Mouse (Mus musculus) neural tube, embryonic 13.5 days (tissue): ENCODE data around the gene Ovol1. TPM values are rescaled to one million over a fixed set of nuclear protein-coding genes. Genes with fewer than 3 reads are reported as not detected.

Experiments
- ATAC-seq: fragments of 200-750 bp; cut with Nextera tagmentation; 2 replicates; pipeline ENCODE4 v1.8.0; 2017; ENCODE audit warnings: low read depth, mild to moderate bottlenecking, moderate TSS enrichment, moderate library complexity
- H3K27ac ChIP-seq: fragments of 300-500 bp; sonication (generic); replicated peaks from 2 replicates; pipeline ENCODE4 v1.5.1; 2015; ENCODE audit warnings: moderate library complexity, mild to moderate bottlenecking, inconsistent platforms
- H3K27me3 ChIP-seq: fragments of 300-500 bp; sonication (generic); 2 replicates; pipeline ENCODE4 v1.6.1; 2015; ENCODE audit warnings: mild to moderate bottlenecking, inconsistent platforms
- H3K36me3 ChIP-seq: fragments of 300-500 bp; sonication (generic); 2 replicates; pipeline ENCODE4 v1.6.1; 2015; ENCODE audit warnings: mild to moderate bottlenecking, inconsistent platforms
- H3K4me1 ChIP-seq: fragments of 300-500 bp; sonication (generic); replicated peaks from 2 replicates; pipeline ENCODE4 v1.6.1; 2015; ENCODE audit warnings: inconsistent platforms
- H3K4me2 ChIP-seq: fragments of 300-500 bp; sonication (generic); 2 replicates; pipeline ENCODE4 v1.6.1; 2015; ENCODE audit warnings: inconsistent platforms, mild to moderate bottlenecking, moderate library complexity
- H3K4me3 ChIP-seq: fragments of 300-500 bp; sonication (generic); 2 replicates; pipeline ENCODE4 v1.5.1; 2015; ENCODE audit warnings: mild to moderate bottlenecking, inconsistent platforms
- H3K9ac ChIP-seq: fragments of 300-500 bp; sonication (generic); 2 replicates; pipeline ENCODE4 v1.6.1; 2015; ENCODE audit warnings: moderate library complexity, mild to moderate bottlenecking, inconsistent platforms
- H3K9me3 ChIP-seq: fragments of 300-500 bp; sonication (generic); 2 replicates; pipeline ENCODE4 v1.6.1; 2016; ENCODE audit warnings: inconsistent platforms
- WGBS: fragments of 180-500 bp; shearing (Covaris S2); methylation state at CpG from one replicate; pipeline ENCODE4 v1.1.7; 2015; 5-methylcytosine and 5-hydroxymethylcytosine counted together
- polyA plus RNA-seq: library from polyadenylated mRNA; unstranded; fragments of >200 nt; fragmentation: Nextera tagmentation; extraction: Ambion mirVana; gene quantifications from 2 replicates; pipeline ENCODE4 v1.2.1, GENCODE M21; 2015

Ovol1 gene
- polyA plus RNA-seq, 1 experiment from 2014 or later, result not detected

- H3K27ac ChIP-seq, result peak overlapping the region; percentile 88
- peaks cover 21% of the 10 kb centered on the region for H3K4me1 ChIP-seq
- H3K4me2 ChIP-seq, result peak overlapping the region; percentile 91
- peak overlapping the region; percentile 75 for H3K4me3 ChIP-seq
- peaks cover 20% of the 10 kb centered on the region for H3K36me3 ChIP-seq
- H3K9me3 ChIP-seq, result no peaks in the 10 kb centered on the region
- peak overlapping the region; percentile 80 for H3K9ac ChIP-seq
- peak; percentile 29 for ATAC-seq
- peaks cover 55% of the 10 kb centered on the region for H3K27me3 ChIP-seq
- 2% methylated on average over 26 of the region's 26 CpGs for WGBS
These were observed 6.7 kb upstream of the Ovol1 start for GRCm38 (mm10) chr19:5567180-5567533.

DNA sequence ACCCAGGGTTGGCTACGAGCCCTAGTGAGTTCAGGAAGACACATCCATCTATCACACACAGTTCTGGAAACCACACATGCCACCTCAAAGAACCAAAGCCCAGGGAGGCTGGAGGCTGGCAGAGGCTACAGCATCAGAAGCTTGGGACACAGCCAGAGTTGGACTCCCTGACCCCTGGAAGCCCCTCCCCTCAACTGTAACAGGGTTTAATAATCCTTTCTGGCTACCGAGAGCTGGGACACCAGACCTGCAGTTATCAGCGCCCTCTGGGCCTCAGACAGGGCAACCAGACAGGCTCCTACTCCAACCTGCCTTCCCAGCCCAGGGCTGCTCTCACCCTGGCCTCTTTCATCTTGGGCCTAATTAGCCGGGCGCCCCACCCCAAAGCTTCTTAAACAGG is 5.9 kb upstream of the Ovol1 start:
- ATAC-seq, result no peak
- H3K36me3 ChIP-seq, result peaks cover 20% of the 10 kb centered on the region
- no peak overlapping the region for H3K9ac ChIP-seq
- 0 out of 2 replicates have a peak overlapping the region, but pooled peaks have one; percentile 91 for H3K4me2 ChIP-seq
- no peak overlapping the region for H3K4me3 ChIP-seq
- 51% methylated on average over 5 of the region's 5 CpGs for WGBS
- no peaks in the 10 kb centered on the region for H3K9me3 ChIP-seq
- peaks cover 21% of the 10 kb centered on the region for H3K4me1 ChIP-seq
- H3K27ac ChIP-seq, result no peak overlapping the region
- peaks cover 64% of the 10 kb centered on the region for H3K27me3 ChIP-seq

DNA sequence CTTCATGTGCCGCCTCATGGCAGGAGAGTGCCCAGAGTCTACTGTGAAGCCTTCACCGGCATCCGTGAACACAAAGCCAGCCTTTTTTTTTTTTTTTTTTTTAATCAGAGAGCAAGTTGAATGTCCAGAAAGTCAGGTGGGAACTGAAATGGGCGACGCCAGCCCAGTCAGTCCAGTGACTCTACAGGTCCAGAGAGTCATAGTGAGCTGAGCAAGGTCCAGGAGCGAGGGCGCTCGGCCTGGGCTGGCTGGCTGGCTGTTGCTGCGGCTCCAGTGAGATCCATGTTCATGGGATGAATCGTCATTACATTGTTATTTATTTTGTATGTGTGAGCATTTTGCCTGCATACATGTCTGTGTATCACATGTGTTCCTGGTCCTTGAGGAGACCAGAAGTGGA is 2.3 kb upstream of the Ovol1 start:
- 89% methylated on average over 10 of the region's 10 CpGs for WGBS
- ATAC-seq, result no peak
- H3K36me3 ChIP-seq, result no peaks in the 10 kb centered on the region
- H3K4me2 ChIP-seq, result no peak overlapping the region
- peaks cover 29% of the 10 kb centered on the region for H3K4me1 ChIP-seq
- H3K9ac ChIP-seq, result no peak overlapping the region
- peaks cover 92% of the 10 kb centered on the region for H3K27me3 ChIP-seq
- no peak overlapping the region for H3K27ac ChIP-seq
- no peaks in the 10 kb centered on the region for H3K9me3 ChIP-seq
- H3K4me3 ChIP-seq, result no peak overlapping the region

DNA sequence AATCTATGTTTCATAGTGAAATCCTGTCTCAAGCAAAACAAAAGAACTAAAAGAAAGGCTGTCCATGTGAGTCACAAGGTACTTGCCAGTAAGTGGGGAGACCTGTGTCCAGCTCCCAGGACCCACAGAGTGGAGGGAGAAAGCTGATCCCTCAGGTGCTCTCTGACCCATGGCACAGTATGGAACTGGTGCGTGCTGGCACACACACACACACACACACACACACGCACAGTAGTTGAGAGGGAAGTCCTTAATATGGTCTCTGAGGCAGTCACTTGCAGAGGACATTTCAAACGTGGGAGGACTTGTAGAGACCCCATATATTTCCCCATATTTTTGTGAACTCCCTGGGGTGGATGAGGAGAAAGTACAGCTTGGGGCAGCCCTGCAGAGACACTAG is 1.4 kb upstream of the Ovol1 start:
- no peaks in the 10 kb centered on the region for H3K9me3 ChIP-seq
- peaks cover 100% of the 10 kb centered on the region for H3K27me3 ChIP-seq
- H3K4me1 ChIP-seq, result peaks cover 23% of the 10 kb centered on the region
- no peaks in the 10 kb centered on the region for H3K36me3 ChIP-seq
- no peak for ATAC-seq
- H3K27ac ChIP-seq, result no peak overlapping the region
- H3K4me3 ChIP-seq, result no peak overlapping the region
- H3K4me2 ChIP-seq, result no peak overlapping the region
- H3K9ac ChIP-seq, result no peak overlapping the region
- 57% methylated on average over 3 of the region's 3 CpGs for WGBS

GRCm38 (mm10) chr19:5561252-5561790 is 875 bp upstream of the Ovol1 start:
- Histone ChIP-seq H3K27ac (no peak overlapping the region), H3K36me3 (no peaks in the 10 kb centered on the region), H3K9me3 (no peaks in the 10 kb centered on the region), H3K4me3 (peak overlapping the region; percentile 29), H3K4me2 (peak overlapping the region; percentile 59; the same call in 1 of the 2 replicates), H3K4me1 (peaks cover 20% of the 10 kb centered on the region), H3K9ac (no peak overlapping the region; the same call in 1 of the 2 replicates), H3K27me3 (peaks cover 100% of the 10 kb centered on the region)
- 12% methylated on average over 10 of the region's 10 CpGs for WGBS
- ATAC-seq, result no peak

- H3K27me3 ChIP-seq, result peaks cover 99% of the 10 kb centered on the region
- peak overlapping the region; percentile 55 for H3K9ac ChIP-seq
- H3K4me3 ChIP-seq, result peak overlapping the region; percentile 29
- WGBS, result under 1% methylated on average over 69 of the region's 69 CpGs
- ATAC-seq, result no peak
- H3K4me2 ChIP-seq, result peak overlapping the region; percentile 59
- peaks cover 20% of the 10 kb centered on the region for H3K4me1 ChIP-seq
- H3K27ac ChIP-seq, result no peak overlapping the region
- no peaks in the 10 kb centered on the region for H3K36me3 ChIP-seq
- no peaks in the 10 kb centered on the region for H3K9me3 ChIP-seq
These were observed 602 bp downstream of the Ovol1 start for GRCm38 (mm10) chr19:5559631-5560456.

GRCm38 (mm10) chr19:5559229-5559628 is 1.2 kb downstream of the Ovol1 start:
- H3K27ac ChIP-seq, result no peak overlapping the region
- H3K9me3 ChIP-seq, result no peaks in the 10 kb centered on the region
- no peak overlapping the region for H3K9ac ChIP-seq
- WGBS, result 11% methylated on average over 8 of the region's 8 CpGs
- H3K4me3 ChIP-seq, result no peak overlapping the region; the same call in 1 of the 2 replicates
- H3K27me3 ChIP-seq, result peaks cover 96% of the 10 kb centered on the region
- H3K36me3 ChIP-seq, result no peaks in the 10 kb centered on the region
- H3K4me1 ChIP-seq, result peaks cover 20% of the 10 kb centered on the region
- H3K4me2 ChIP-seq, result no peak overlapping the region
- no peak for ATAC-seq

DNA sequence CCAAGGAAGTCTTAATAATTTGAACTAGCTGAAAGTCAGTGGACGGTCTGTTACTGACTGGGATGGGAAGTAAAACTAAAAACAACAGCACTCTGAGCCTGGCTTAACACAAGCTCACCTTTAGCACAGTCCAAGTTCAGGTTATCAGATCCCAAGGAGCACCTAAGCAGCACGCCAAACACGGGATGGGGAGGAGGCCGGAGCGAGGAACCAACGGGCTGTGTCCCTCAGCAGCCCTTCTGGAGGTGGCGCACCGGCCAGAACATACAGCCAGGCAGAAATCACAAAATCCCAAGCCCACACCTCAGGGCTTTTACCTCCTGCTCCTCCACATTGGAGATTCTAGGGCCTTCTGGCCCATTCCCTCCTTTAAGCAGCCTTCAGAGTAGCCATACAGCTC is 1.7 kb downstream of the Ovol1 start:
- Histone ChIP-seq H3K27me3 (peaks cover 96% of the 10 kb centered on the region), H3K9me3 (no peaks in the 10 kb centered on the region), H3K4me2 (no peak overlapping the region), H3K4me3 (no peak overlapping the region), H3K9ac (no peak overlapping the region), H3K27ac (no peak overlapping the region), H3K4me1 (peaks cover 20% of the 10 kb centered on the region), H3K36me3 (no peaks in the 10 kb centered on the region)
- ATAC-seq, result no peak
- WGBS, result 60% methylated on average over 8 of the region's 8 CpGs

DNA sequence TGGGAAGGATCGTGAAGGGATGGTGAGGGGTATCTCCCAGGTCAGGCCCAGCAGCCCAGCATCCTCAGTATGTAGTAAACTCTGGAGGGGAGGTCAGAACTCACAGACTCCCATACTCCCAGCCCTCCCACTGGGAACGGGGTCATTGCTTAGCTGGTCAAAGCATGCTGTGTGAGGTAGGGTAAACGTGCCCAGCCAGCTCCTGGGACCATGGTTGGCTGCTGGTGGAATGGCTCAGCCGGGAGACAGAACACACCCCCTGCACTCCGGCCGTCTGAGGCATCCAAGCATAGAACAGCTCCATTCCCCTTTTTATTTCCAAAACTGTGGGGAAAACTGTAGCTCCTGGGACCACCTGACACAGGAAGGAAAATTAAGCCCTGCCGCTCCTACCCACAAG is 2.3 kb downstream of the Ovol1 start:
- Histone ChIP-seq H3K9ac (no peak overlapping the region), H3K9me3 (no peaks in the 10 kb centered on the region), H3K4me3 (no peak overlapping the region), H3K4me1 (peaks cover 20% of the 10 kb centered on the region), H3K4me2 (no peak overlapping the region), H3K27me3 (peaks cover 96% of the 10 kb centered on the region), H3K27ac (no peak overlapping the region), H3K36me3 (no peaks in the 10 kb centered on the region)
- ATAC-seq, result no peak
- WGBS, result 46% methylated on average over 7 of the region's 7 CpGs

DNA sequence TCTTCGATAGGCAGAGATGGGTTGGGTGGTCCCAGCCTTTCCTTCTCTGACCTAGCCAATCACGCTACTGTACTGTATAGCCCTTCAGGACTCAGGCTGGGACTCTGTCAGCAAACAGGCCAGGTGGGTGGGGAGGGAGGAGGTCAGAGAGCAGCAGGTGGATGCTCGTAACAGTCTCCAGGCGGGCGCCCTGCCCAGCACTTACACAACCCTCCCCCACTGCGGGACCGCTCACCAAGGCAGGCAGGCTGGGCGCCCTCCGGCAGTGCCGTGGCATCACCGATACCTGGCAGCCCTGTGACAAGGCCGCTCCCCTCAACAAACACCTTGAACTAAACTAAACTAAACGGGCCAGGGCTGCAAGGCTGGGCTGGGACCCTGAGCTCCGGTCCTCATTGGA is 6.2 kb downstream of the Ovol1 start:
- no peaks in the 10 kb centered on the region for H3K9me3 ChIP-seq
- H3K4me2 ChIP-seq, result no peak overlapping the region
- no peaks in the 10 kb centered on the region for H3K36me3 ChIP-seq
- peaks cover 2% of the 10 kb centered on the region; the same call in 1 of the 2 replicates for H3K4me1 ChIP-seq
- 75% methylated on average over 14 of the region's 14 CpGs for WGBS
- no peak overlapping the region for H3K27ac ChIP-seq
- H3K27me3 ChIP-seq, result peaks cover 59% of the 10 kb centered on the region
- no peak for ATAC-seq
- H3K9ac ChIP-seq, result no peak overlapping the region
- H3K4me3 ChIP-seq, result no peak overlapping the region

GRCm38 (mm10) chr19:5553802-5554201 is 6.6 kb downstream of the Ovol1 start:
- no peaks in the 10 kb centered on the region for H3K4me1 ChIP-seq
- H3K27me3 ChIP-seq, result peaks cover 55% of the 10 kb centered on the region
- no peak overlapping the region for H3K4me3 ChIP-seq
- no peak overlapping the region for H3K9ac ChIP-seq
- no peaks in the 10 kb centered on the region for H3K9me3 ChIP-seq
- H3K27ac ChIP-seq, result no peak overlapping the region
- 59% methylated on average over 8 of the region's 8 CpGs for WGBS
- ATAC-seq, result no peak
- no peak overlapping the region for H3K4me2 ChIP-seq
- no peaks in the 10 kb centered on the region for H3K36me3 ChIP-seq

DNA sequence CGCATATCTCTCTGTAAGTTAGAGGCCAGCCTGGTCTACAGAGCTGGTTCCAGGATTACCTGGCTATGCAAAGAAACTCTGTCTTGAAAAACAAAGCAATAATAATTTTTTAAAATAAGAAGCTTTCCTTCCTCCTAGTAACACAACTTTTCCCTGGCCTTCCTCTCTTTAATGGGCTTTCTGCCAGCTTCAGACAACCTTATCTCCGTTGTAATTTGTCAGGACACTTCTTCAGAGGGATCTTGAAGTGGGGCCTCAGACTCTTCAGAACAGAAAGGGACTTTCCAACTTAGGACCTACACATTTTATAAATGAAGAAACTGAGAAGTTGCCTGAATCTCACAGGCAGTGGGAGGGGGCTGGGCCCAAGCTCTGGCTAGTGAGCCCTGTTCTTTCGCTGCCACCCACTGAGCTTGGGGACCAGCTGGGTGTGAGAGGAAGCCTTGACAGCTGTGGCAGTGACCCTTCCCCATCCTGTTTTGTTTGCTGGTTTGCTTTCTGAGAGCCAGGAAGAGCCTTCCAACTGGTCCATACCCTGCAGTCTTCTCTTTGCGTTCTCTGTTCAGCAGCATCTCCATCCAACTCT is 12.9 kb downstream of the Ovol1 start:
- Histone ChIP-seq H3K4me2 (no peak overlapping the region), H3K4me1 (no peaks in the 10 kb centered on the region), H3K4me3 (no peak overlapping the region), H3K9ac (no peak overlapping the region), H3K27me3 (no peaks in the 10 kb centered on the region), H3K36me3 (no peaks in the 10 kb centered on the region), H3K9me3 (no peaks in the 10 kb centered on the region), H3K27ac (no peak overlapping the region)
- 81% methylated on average over 4 of the region's 4 CpGs for WGBS
- ATAC-seq, result no peak
